Mouse (Mus musculus) testis, adult 2 months (tissue): ENCODE data around the gene Cdon.

Experiments used
- CTCF ChIP-seq: fragments of 200-500 bp; IDR thresholded peaks from 2 replicates; pipeline ENCODE4 v1.5.1; 2012; ENCODE audit warnings: low read depth, mild to moderate bottlenecking, inconsistent platforms, low read length, moderate library complexity; ENCODE audit not compliant: control insufficient read depth, insufficient read depth, insufficient replicate concordance
- POLR2A ChIP-seq: fragments of 200-500 bp; IDR thresholded peaks from 2 replicates; pipeline ENCODE4 v1.6.1; 2012; ENCODE audit warnings: low read depth, mild to moderate bottlenecking, inconsistent platforms, low read length, moderate library complexity; ENCODE audit not compliant: control insufficient read depth

- TF ChIP-seq CTCF (no peak), POLR2A (no peak)
Measured at GRCm38 (mm10) chr9:35400831-35401230, 20.1 kb upstream of the Cdon start.
